Mouse (Mus musculus): ENCODE measurements at regions not wholly inside any gene's neighbourhood (a gene's known extent, or its start where the extent isn't known, plus 50 kb on each side); places are given as distances from the start of the nearest gene placed in this dataset.

- DNase-seq = no peak
Measured at GRCm38 (mm10) chr11:63481676-63482310, 353.0 kb downstream of the Pmp22 start.

DNA sequence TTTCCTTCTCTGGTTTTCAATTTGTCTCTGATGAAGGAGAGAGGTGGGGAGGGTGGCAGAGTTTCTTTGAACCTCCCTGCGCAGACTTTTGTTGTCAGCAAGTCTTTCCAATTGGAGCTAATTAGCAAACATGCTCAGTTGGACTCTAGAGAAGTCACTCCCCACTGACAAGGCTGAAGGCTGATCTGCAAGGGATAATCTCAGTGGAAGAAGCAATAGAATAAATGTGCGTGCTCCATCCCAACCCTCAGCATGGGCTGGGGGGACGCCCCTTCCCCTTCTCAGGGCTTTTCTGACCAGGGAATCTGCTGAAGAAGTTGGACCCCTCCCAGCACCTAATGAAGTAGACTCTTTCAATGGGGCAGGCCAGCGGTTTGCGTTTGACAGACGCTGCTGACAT lies 353.8 kb downstream of the Pmp22 start:
- no peak for DNase-seq

DNA sequence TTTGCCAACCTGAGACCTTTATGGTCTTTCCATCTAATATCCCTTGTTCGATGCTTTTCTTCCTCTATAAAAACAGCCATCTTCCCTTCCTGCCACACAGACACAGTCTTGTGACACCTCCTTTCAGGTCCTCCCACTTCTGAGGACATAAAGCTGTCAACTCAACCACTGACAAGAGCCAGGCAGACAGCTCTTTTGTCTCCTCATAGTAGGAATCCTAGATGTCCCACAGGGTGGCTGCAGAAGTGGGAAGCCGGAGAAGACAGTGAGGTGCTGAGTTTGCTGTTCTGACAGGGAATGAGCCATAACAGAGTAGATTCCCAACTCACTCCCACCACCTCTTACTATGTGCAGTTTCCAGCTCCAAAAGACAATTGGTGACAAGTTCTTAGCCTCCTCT lies 358.4 kb downstream of the Pmp22 start:
- DNase-seq = no peak

DNA sequence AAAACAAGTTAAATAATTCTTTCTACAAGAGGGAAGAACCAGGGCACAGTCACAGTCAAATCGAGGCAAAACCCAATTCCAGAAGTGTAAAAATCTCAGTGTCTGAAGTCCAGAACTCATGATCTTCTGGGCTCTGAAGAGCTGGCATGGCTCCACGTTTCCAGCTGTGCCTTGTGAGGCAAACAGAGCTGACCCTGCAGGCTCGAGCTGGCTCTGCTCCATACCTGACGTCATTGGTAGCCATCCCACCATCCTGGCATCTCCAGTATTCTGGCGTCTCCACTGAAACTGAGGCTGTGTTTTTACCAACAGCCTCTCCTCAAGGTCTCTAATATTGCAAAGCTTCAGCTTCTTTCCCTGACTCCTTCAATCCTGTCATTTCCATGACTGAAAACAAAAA lies 373.4 kb downstream of the Pmp22 start:
- DNase-seq = peak; percentile 3

DNA sequence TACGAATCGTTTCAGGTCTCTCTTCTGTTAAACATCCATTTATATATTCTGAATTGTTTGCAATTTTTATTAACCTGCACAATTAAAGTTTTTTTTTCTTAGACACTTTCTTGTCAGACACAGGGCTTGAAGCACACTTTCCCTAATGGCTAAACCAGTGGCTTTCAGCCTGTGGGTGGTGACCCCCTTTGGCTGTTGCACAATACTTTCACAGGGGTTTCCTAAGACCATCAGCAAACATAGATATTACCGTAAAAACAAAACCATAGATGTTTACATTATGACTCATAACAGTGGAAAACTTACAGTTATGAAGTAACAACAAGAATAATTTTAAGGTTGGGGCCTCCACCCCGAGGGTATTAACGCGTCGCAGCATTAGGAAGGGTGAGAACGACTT lies 378.6 kb downstream of the Pmp22 start:
- DNase-seq = no peak

- no peak for DNase-seq
Measured at GRCm38 (mm10) chr11:63508727-63509126, 379.9 kb downstream of the Pmp22 start.

DNA sequence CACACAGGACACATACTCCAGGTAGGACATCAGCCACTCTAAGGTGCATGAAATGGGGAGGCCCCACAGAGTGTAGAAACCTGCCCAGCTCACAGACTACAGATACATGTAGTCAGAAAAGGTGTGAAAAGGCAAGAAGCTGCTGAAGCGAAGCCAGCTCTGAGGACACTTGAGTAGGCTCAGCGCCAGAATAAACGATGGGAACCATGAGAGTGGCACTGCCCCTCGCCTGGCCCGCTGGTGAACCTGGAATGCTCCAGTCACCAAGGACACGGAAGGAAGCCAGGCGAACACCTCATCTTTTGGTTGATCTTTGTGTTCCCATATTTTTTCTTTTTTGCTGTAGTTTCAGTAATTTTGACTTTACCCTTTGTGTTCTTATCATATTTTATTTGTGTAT lies 381.8 kb downstream of the Pmp22 start:
- no peak for DNase-seq

DNA sequence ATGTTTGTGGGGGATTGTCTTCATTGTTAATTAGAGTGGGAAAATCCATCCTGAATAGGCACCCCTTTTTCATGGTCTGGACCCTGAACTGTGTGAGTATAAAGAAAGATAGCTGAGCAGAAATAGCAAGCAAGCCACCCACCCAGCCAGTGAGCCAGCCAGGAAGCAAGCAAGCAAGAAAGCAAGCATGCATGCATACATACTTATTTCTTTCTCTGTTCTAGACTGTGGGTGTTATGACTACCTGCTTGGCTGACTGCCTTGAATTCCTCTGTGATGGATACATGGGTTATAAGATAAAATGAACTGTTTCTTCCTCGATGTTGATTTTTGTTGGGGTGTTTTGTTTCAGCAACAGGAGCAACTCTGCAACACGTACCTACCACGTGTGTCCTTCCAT lies 385.8 kb downstream of the Pmp22 start:
- no peak for DNase-seq

GRCm38 (mm10) chr11:63518847-63519246 lies 390.1 kb downstream of the Pmp22 start:
- DNase-seq = peak; percentile 2

GRCm38 (mm10) chr11:63524254-63524653 lies 395.5 kb downstream of the Pmp22 start:
- DNase-seq = no peak

DNA sequence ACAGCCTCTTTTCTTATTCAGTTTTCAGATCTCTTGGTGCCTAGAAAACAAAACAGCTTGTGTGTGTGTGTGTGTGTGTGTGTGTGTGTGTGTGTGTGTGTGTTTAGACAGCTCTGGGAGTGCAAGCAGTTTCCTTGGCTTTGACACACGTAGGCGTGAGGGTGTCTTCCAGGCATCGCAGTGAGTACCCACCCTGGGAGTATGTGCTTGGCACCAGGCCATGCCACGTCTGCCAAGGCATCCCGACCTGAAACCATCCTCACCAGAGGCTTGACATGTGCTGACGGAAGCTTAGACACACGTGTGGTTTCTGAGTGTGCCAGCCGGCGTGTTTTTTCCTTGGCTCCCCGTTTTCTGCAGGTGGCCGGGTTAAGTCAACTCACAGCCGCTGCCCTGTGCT lies 396.6 kb downstream of the Pmp22 start:
- DNase-seq = no peak

GRCm38 (mm10) chr11:63525956-63526355 lies 396.1 kb downstream of the Hs3st3b1 start:
- no peak for DNase-seq

- no peak for DNase-seq
Measured at GRCm38 (mm10) chr11:63532752-63533151, 389.3 kb downstream of the Hs3st3b1 start.

DNA sequence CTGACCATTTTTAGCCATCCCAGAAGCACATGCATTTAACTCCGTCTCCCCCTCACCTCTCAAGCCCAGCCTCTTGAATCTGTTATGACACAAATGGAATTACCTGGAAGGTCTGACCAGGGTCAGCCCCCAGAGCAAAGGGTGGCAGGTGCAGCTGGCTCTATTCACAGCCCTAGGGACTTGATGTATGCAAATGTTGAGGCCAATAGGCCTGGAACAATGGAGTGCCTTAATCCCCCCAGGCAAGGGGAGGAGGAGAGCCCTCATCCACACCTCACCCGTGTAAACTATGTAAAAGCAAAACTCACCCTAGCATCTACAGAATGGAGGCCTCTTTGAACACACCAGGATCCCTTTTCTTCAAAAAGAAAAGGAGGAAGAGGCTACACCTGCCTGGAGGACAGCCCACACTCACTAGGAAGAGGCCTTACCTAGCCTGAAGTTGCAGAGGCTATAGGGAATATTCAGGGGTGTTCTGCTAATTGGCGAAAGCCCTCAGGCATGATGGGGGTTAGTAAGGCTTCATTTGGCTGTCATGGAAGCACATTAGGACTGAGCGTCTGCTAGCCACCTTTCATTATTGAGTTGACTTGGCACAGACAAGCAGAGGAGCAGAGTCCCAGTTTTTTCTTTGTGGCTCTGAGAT lies 388.4 kb downstream of the Hs3st3b1 start:
- no peak for DNase-seq

DNA sequence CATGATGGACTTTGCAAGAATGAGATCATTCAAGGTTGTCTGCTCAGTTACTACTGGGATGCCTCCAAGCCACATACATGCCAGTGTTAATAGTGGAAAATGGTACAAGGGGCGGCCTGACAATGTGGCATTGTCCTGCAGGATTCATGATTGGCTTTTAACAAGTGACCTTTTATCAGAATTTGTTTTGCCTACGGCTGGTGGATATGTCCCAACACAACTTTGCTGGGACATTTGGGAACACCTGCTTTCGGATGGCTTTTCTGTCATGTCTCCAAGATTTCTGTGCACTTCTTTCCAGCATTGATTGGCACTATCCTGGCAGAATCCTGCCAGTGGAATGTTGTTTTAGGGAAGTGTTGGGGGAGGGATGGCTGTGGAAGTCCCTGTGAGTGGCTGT lies 384.4 kb downstream of the Hs3st3b1 start:
- no peak for DNase-seq

GRCm38 (mm10) chr11:63543971-63544696 lies 378.0 kb downstream of the Hs3st3b1 start:
- no peak for DNase-seq

GRCm38 (mm10) chr11:63545516-63545915 lies 376.6 kb downstream of the Hs3st3b1 start:
- DNase-seq = no peak

GRCm38 (mm10) chr11:63560466-63560865 lies 361.6 kb downstream of the Hs3st3b1 start:
- DNase-seq = no peak

DNA sequence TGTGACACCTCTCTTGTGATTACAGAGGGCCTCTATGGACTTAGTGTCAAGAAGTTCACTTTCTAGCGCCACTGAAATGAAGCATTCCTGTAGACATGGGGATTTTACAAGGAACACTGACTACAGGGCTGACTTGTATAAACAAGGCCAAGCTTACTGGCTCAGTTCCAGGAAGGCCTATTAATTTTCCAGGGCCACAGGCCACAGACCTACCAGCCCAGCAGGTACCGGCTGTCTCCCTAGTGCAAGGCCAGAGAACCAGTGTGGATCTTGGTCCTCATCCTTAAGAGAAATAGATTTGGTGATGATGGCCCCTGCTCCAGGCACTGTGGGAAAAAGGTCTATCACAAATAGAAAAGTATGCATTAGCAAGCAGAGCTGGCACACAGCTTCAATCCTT lies 359.4 kb downstream of the Hs3st3b1 start:
- peak; percentile 17 for DNase-seq

GRCm38 (mm10) chr11:63565471-63566232 lies 356.4 kb downstream of the Hs3st3b1 start:
- no peak for DNase-seq

GRCm38 (mm10) chr11:63569785-63570479 lies 352.2 kb downstream of the Hs3st3b1 start:
- no peak for DNase-seq

DNA sequence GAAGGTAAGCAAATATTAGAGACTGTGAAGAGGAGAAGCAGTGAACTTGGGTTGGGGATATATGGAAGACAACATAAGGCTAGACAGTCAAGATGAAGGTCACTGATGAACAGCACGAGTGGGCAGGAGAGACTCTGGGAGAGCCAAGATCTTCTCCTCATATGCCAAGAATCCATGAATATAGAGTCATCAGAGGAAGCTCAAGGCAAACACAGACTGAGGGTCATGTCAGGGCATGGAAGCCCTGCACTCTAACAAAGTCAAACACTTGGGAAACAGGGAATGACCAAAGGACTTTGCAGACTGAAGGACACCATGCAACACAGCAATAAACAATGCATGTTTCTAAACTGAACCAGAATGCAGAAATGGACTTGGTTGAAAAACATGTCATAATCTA lies 351.4 kb downstream of the Hs3st3b1 start:
- no peak for DNase-seq
